Mouse (Mus musculus) cerebellum, adult 2 months (tissue): ENCODE data around the gene Lrwd1.

Experiments
- CTCF ChIP-seq: fragments of 200-500 bp; IDR thresholded peaks from 2 replicates; pipeline ENCODE4 v1.5.1; 2011; ENCODE audit warnings: low read depth, mild to moderate bottlenecking, control low read depth, low read length, moderate library complexity, borderline replicate concordance; ENCODE audit not compliant: insufficient read depth
- POLR2A ChIP-seq: fragments of 200-500 bp; IDR thresholded peaks from 2 replicates; pipeline ENCODE4 v1.6.1; 2011; ENCODE audit warnings: low read length, control low read depth, borderline replicate concordance; ENCODE audit not compliant: insufficient read depth

- TF ChIP-seq CTCF (no peak), POLR2A (peak; percentile 45; the same call in 1 of the 2 replicates)
Measured at GRCm38 (mm10) chr5:136170512-136171362, 34.9 kb upstream of the Lrwd1 start, which contains the start of gene Orai2.
